Mouse (Mus musculus) heart, postnatal 0 days (tissue): Measurements from ENCODE around the gene Rnf167. TPM values are rescaled to one million over a fixed set of nuclear protein-coding genes. Genes with fewer than 3 reads are reported as not detected.

Source experiments
- ATAC-seq: fragments of 200-750 bp; cut with Nextera tagmentation; 2 replicates; pipeline ENCODE4 v1.8.0; 2017; ENCODE audit warnings: low read depth, moderate number of reproducible peaks, moderate library complexity; ENCODE audit not compliant: insufficient read depth
- DNase-seq: peaks from one replicate; pipeline ENCODE4 v3.0.0-alpha.2; 2016; ENCODE audit warnings: low spot score
- H3K27ac ChIP-seq: fragments of 300-500 bp; sonication (generic); 2 replicates; pipeline ENCODE4 v1.5.1; 2014; ENCODE audit warnings: low read depth, mild to moderate bottlenecking
- H3K27me3 ChIP-seq: fragments of 300-500 bp; sonication (generic); 2 replicates; pipeline ENCODE4 v1.6.1; 2014; ENCODE audit warnings: low read length, mixed read lengths; ENCODE audit not compliant: control insufficient read depth, insufficient read depth
- H3K36me3 ChIP-seq: fragments of 300-500 bp; sonication (generic); replicated peaks from 2 replicates; pipeline ENCODE4 v1.6.1; 2014; ENCODE audit warnings: low read length, mixed read lengths; ENCODE audit not compliant: control insufficient read depth, insufficient read depth
- H3K4me1 ChIP-seq: fragments of 300-500 bp; sonication (generic); 2 replicates; pipeline ENCODE4 v1.6.1; 2014; ENCODE audit warnings: antibody characterized with exemption; ENCODE audit not compliant: control insufficient read depth, insufficient read depth
- H3K4me2 ChIP-seq: fragments of 300-500 bp; sonication (generic); 2 replicates; pipeline ENCODE4 v1.6.1; 2014; ENCODE audit warnings: low read depth, mild to moderate bottlenecking, low read length, moderate library complexity
- H3K4me3 ChIP-seq: fragments of 300-500 bp; sonication (generic); 2 replicates; pipeline ENCODE4 v1.5.1; 2014; ENCODE audit warnings: low read depth, low read length
- H3K9ac ChIP-seq: fragments of 300-500 bp; sonication (generic); replicated peaks from 2 replicates; pipeline ENCODE4 v1.6.1; 2014; ENCODE audit warnings: low read depth, low read length, mixed read lengths
- H3K9me3 ChIP-seq: fragments of 300-500 bp; sonication (generic); replicated peaks from 2 replicates; pipeline ENCODE4 v1.6.1; 2016; ENCODE audit warnings: low read length; ENCODE audit not compliant: control insufficient read depth
- CTCF ChIP-seq: IDR thresholded peaks from 2 replicates; pipeline ENCODE4 v1.5.1; 2016; ENCODE audit warnings: antibody characterized with exemption, control low read depth, low read depth
- EP300 ChIP-seq: IDR thresholded peaks from 2 replicates; pipeline ENCODE4 v1.6.1; 2016; ENCODE audit warnings: antibody characterized with exemption, low read depth
- WGBS: fragments of 180-500 bp; shearing (Covaris S2); extraction: QIAGEN DNeasy Blood & Tissue Kit; methylation state at CpG from one replicate; pipeline ENCODE4 v1.1.7; 2014; 5-methylcytosine and 5-hydroxymethylcytosine counted together
- polyA plus RNA-seq: library from polyadenylated mRNA; unstranded; fragments of >200 nt; fragmentation: Nextera tagmentation; extraction: Ambion mirVana; gene quantifications from 2 replicates; pipeline ENCODE4 v1.2.1, GENCODE M21; 2015
- total RNA-seq: library from RNA; depleted of rRNA; stranded (reverse); fragments of >200 nt; gene quantifications from 2 replicates; pipeline ENCODE4 v1.2.3, GENCODE M21; 2014; ENCODE audit warnings: low replicate concordance

The Rnf167 gene
- total and polyA plus RNA-seq, 2 experiments from 2014 or later, result 62.5 to 66.3 TPM

GRCm38 (mm10) chr11:70607611-70608010, 39.4 kb upstream of the Rnf167 start:
- Histone ChIP-seq H3K9ac (no peak overlapping the region), H3K27ac (no peak overlapping the region), H3K4me2 (no peak overlapping the region), H3K4me1 (no peaks in the 10 kb centered on the region), H3K27me3 (no peaks in the 10 kb centered on the region), H3K36me3 (peaks cover 85% of the 10 kb centered on the region), H3K9me3 (no peaks in the 10 kb centered on the region), H3K4me3 (no peak overlapping the region)
- WGBS, result 88% methylated on average over 9 of the region's 9 CpGs
- no peak for TF ChIP-seq CTCF
- TF ChIP-seq EP300, result no peak
- ATAC-seq, result no peak
- DNase-seq, result no peak

- no peak overlapping the region for H3K27ac ChIP-seq
- H3K9ac ChIP-seq, result no peak overlapping the region
- DNase-seq (no peak), ATAC-seq (no peak)
- no peaks in the 10 kb centered on the region for H3K9me3 ChIP-seq
- H3K27me3 ChIP-seq, result no peaks in the 10 kb centered on the region
- no peak overlapping the region for H3K4me2 ChIP-seq
- peaks cover 88% of the 10 kb centered on the region for H3K36me3 ChIP-seq
- WGBS, result 86% methylated on average over 26 of the region's 26 CpGs
- TF ChIP-seq EP300, result no peak
- TF ChIP-seq CTCF, result peak; percentile 35
- H3K4me3 ChIP-seq, result no peak overlapping the region
- H3K4me1 ChIP-seq, result no peaks in the 10 kb centered on the region
Measured at GRCm38 (mm10) chr11:70608381-70609066, 38.5 kb upstream of the Rnf167 start.

GRCm38 (mm10) chr11:70610752-70611151, 36.3 kb upstream of the Rnf167 start:
- TF ChIP-seq EP300 (no peak), CTCF (no peak)
- Histone ChIP-seq H3K9ac (no peak overlapping the region), H3K9me3 (no peaks in the 10 kb centered on the region), H3K4me2 (no peak overlapping the region), H3K4me3 (no peak overlapping the region), H3K36me3 (peaks cover 76% of the 10 kb centered on the region), H3K4me1 (peaks cover 15% of the 10 kb centered on the region), H3K27me3 (peaks cover 1% of the 10 kb centered on the region; the same call in 1 of the 2 replicates), H3K27ac (no peak overlapping the region)
- ATAC-seq (no peak), DNase-seq (no peak)
- 88% methylated on average over 4 of the region's 4 CpGs for WGBS

GRCm38 (mm10) chr11:70612505-70612904, 34.5 kb upstream of the Rnf167 start:
- Histone ChIP-seq H3K9me3 (no peaks in the 10 kb centered on the region), H3K27ac (no peak overlapping the region), H3K4me3 (no peak overlapping the region), H3K36me3 (peaks cover 59% of the 10 kb centered on the region), H3K9ac (no peak overlapping the region), H3K4me2 (no peak overlapping the region), H3K4me1 (peaks cover 15% of the 10 kb centered on the region), H3K27me3 (peaks cover 8% of the 10 kb centered on the region; the same call in 1 of the 2 replicates)
- DNase-seq (no peak), ATAC-seq (no peak)
- no peak for TF ChIP-seq EP300
- peak; percentile 32; the same call in 1 of the 2 replicates for TF ChIP-seq CTCF
- 75% methylated on average over 7 of the region's 7 CpGs for WGBS

GRCm38 (mm10) chr11:70615074-70615473, 32.0 kb upstream of the Rnf167 start:
- Histone ChIP-seq H3K4me1 (peaks cover 15% of the 10 kb centered on the region), H3K9ac (peak overlapping the region; percentile 28; the same call in 1 of the 2 replicates), H3K27me3 (peaks cover 8% of the 10 kb centered on the region; the same call in 1 of the 2 replicates), H3K36me3 (peaks cover 33% of the 10 kb centered on the region), H3K9me3 (no peaks in the 10 kb centered on the region), H3K27ac (peak overlapping the region; percentile 59), H3K4me2 (peak overlapping the region; percentile 76), H3K4me3 (peak overlapping the region; percentile 45)
- 2% methylated on average over 17 of the region's 17 CpGs for WGBS
- no peak for TF ChIP-seq CTCF
- TF ChIP-seq EP300, result no peak
- ATAC-seq, result peak; percentile 72
- peak; percentile 49 for DNase-seq
